In the genomic region with DNA sequence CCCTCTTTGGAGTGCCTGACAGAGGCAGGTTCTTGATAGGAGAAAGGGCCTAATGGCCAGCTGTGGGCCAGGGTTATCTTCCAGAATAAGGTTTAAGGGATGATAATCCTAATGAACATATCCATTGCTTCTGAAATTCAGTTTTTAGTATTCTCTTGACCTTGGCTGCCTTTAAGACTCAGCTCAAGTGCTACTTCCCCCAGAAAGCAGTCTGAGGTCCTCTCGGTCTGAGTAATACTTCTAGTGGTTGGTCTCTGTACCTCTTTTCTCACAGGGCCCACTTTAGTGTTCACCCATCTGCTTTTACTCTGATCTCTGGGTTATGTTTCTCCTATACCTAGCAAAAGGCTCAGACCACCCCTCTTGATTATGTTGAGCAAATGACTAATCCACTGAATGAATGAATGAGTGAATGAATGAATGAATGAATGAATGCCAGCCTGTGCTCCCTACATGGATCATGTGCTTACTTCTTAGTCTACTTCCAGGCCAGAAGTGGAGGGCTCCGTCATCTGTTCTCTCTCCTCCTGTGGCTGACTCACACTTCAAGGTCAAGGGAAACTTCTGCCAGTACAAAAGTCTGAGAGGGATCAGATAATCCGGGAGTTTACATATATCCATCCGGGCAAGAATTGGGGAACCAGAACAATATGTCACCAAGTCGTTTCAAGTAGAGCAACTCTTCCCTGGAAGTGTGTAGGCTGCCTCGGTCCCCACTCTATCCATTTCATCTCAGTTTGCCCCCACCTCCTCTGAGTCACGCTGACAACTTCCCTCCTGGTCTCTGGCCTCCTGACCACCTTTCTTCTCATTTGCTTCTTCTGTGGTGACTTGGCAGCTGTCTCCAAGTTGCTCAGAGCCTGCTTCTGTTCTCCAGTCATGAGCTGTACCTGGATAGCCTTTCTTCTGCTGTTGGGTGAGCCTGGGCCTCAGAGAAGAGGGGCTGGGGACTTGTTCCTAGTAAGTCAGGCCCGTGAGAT, we compare ENCODE assay signal across 16 mouse cellular contexts. TPM values are rescaled to one million over a fixed set of nuclear protein-coding genes. Genes with fewer than 3 reads are reported as not detected.
DNase-seq lines count a peak whose midpoint lies in the region; ATAC-seq and TF ChIP-seq lines count a peak whose summit lies in the region.
"Had no signal": no experiment of that assay in that cellular context is flagged by ENCODE, and none has a peak within 500 bp of the region (broad histone marks: within the 10 kb centered on the region; RNA-seq: fewer than 3 reads in every experiment).

A gene (plus strand): TSS at position 807 of the 980 bp plus-strand sequence.

- no peaks in the 10 kb centered on the region for H3K36me3 ChIP-seq in lung, embryonic 14.5 days (ENCODE audit: insufficient read depth)
- H3K36me3 ChIP-seq: kidney, embryonic 15.5 days; liver, embryonic 13.5 days; neural tube, embryonic 15.5 days had no signal

- no peak within 1 kb of the TSS for H3K9ac ChIP-seq in lung, embryonic 14.5 days
- H3K9ac ChIP-seq: forebrain, embryonic 13.5 days; kidney, embryonic 15.5 days; liver, embryonic 13.5 days; neural tube, embryonic 15.5 days had no signal

- no peak within 1 kb of the TSS for H3K4me3 ChIP-seq in lung, embryonic 14.5 days (ENCODE audit: low read depth, low read length)
- H3K4me3 ChIP-seq: forebrain, embryonic 13.5 days; kidney, embryonic 15.5 days; liver, embryonic 13.5 days; neural tube, embryonic 15.5 days had no signal

- TF ChIP-seq CTCF in lung, embryonic 14.5 days (IDR thresholded peaks at IDR 0.05; ENCODE audit: low read depth) = no peak

- H3K9me3 ChIP-seq in lung, embryonic 14.5 days (ENCODE audit: low read depth, low read length) = no peaks in the 10 kb centered on the region
- H3K9me3 ChIP-seq: forebrain, embryonic 13.5 days; kidney, embryonic 15.5 days; liver, embryonic 13.5 days; neural tube, embryonic 15.5 days had no signal

- no peaks in the 10 kb centered on the region for H3K4me1 ChIP-seq in lung, embryonic 14.5 days (ENCODE audit: insufficient read depth)
- H3K4me1 ChIP-seq: forebrain, embryonic 13.5 days; kidney, embryonic 15.5 days; liver, embryonic 13.5 days; neural tube, embryonic 15.5 days had no signal

- H3K27ac ChIP-seq in lung, embryonic 14.5 days (ENCODE audit: low read depth) = no peak within 1 kb of the TSS
- H3K27ac ChIP-seq: forebrain, embryonic 13.5 days; kidney, embryonic 15.5 days; liver, embryonic 13.5 days; neural tube, embryonic 15.5 days had no signal

- ATAC-seq in lung, embryonic 14.5 days (ENCODE audit: insufficient read depth) = no peak
- ATAC-seq: forebrain, embryonic 13.5 days had no signal

- H3K4me2 ChIP-seq in lung, embryonic 14.5 days = no peak within 1 kb of the TSS
- H3K4me2 ChIP-seq: forebrain, embryonic 13.5 days; kidney, embryonic 15.5 days; liver, embryonic 13.5 days; neural tube, embryonic 15.5 days had no signal

- WGBS in lung, embryonic 14.5 days = 56% methylated on average over 8 of the region's 8 CpGs

- DNase-seq in lung, adult 18-20 months = peak; percentile 21 to 34
- no peak for DNase-seq in lung, postnatal 14 days
- DNase-seq in NIH3T3 (ENCODE audit: low read depth) = peak; percentile 13
- peak; percentile 8 for DNase-seq in lung, embryonic 14.5 days
- DNase-seq in natural killer cell, adult 2 months (ENCODE audit: low spot score in 2 of 2) = peak; percentile 38 to 51
- no peak for DNase-seq in layer of hippocampus, postnatal 14 days (ENCODE audit: low spot score in 2 of 2)
- DNase-seq in embryo, embryonic 11 days = no peak
- DNase-seq in layer of hippocampus, adult 8-10 months (ENCODE audit: low spot score in 2 of 2) = no peak
- DNase-seq: cerebellum, adult 2 months; gastrocnemius, postnatal 36 days; left cerebral cortex, postnatal 4 days; liver, embryonic 13.5 days had no signal

- H3K27me3 ChIP-seq in lung, embryonic 14.5 days (ENCODE audit: insufficient read depth, low read length) = no peaks in the 10 kb centered on the region
- H3K27me3 ChIP-seq: forebrain, embryonic 13.5 days; kidney, embryonic 15.5 days; liver, embryonic 13.5 days; neural tube, embryonic 15.5 days had no signal

RNA-seq across cellular contexts. Expression of the gene that starts here (rescaled TPM):
- 0.11 and 0.12 TPM in 2 replicates for polyA plus RNA-seq in lung, embryonic 14.5 days (2014; fragmentation: Nextera tagmentation; extraction: Ambion mirVana)
- under 1 TPM; 0.26 to 0.39 TPM for total RNA-seq in layer of hippocampus, postnatal 14 days (2021)
- 10 to 100 TPM in 2 of 4 experiments, under 1 TPM in 1, not detected in 1; 0.55 to 37.4 (median 30.5) TPM for total RNA-seq in layer of hippocampus, adult 8-10 months (2022)
- polyA plus RNA-seq: hindbrain, embryonic 11.5 days had no signal

Comparison
In these comparisons a context has a peak if more than half of its experiments do, and no peak if none do; other contexts are left out.
1. DNase-seq: peak in lung, adult 18-20 months (2 of 2), NIH3T3 (single experiment) and natural killer cell, adult 2 months (2 of 2); none in lung, postnatal 14 days (single experiment), layer of hippocampus, postnatal 14 days (0 of 2), embryo, embryonic 11 days (single experiment) and layer of hippocampus, adult 8-10 months (0 of 2).
2. Peak in DNase-seq in lung, embryonic 14.5 days; RNA of the gene not detected or under 1 TPM.